Mouse (Mus musculus) heart, postnatal 0 days (tissue): ENCODE data around the gene BC028528. TPM values are rescaled to one million over a fixed set of nuclear protein-coding genes. Genes with fewer than 3 reads are reported as not detected.
"Not testable (repeated sequence)": the region's sequence is repeated elsewhere in the genome, so short reads cannot be mapped to it uniquely, and the experiment has no call there.

ENCODE experiments used
- ATAC-seq: fragments of 200-750 bp; cut with Nextera tagmentation; 2 replicates; pipeline ENCODE4 v1.8.0; 2017; ENCODE audit warnings: low read depth, moderate number of reproducible peaks, moderate library complexity; ENCODE audit not compliant: insufficient read depth
- DNase-seq: peaks from one replicate; pipeline ENCODE4 v3.0.0-alpha.2; 2016; ENCODE audit warnings: low spot score
- H3K27ac ChIP-seq: fragments of 300-500 bp; sonication (generic); 2 replicates; pipeline ENCODE4 v1.5.1; 2014; ENCODE audit warnings: low read depth, mild to moderate bottlenecking
- H3K27me3 ChIP-seq: fragments of 300-500 bp; sonication (generic); 2 replicates; pipeline ENCODE4 v1.6.1; 2014; ENCODE audit warnings: low read length, mixed read lengths; ENCODE audit not compliant: control insufficient read depth, insufficient read depth
- H3K36me3 ChIP-seq: fragments of 300-500 bp; sonication (generic); replicated peaks from 2 replicates; pipeline ENCODE4 v1.6.1; 2014; ENCODE audit warnings: low read length, mixed read lengths; ENCODE audit not compliant: control insufficient read depth, insufficient read depth
- H3K4me1 ChIP-seq: fragments of 300-500 bp; sonication (generic); 2 replicates; pipeline ENCODE4 v1.6.1; 2014; ENCODE audit warnings: antibody characterized with exemption; ENCODE audit not compliant: control insufficient read depth, insufficient read depth
- H3K4me2 ChIP-seq: fragments of 300-500 bp; sonication (generic); 2 replicates; pipeline ENCODE4 v1.6.1; 2014; ENCODE audit warnings: low read depth, mild to moderate bottlenecking, low read length, moderate library complexity
- H3K4me3 ChIP-seq: fragments of 300-500 bp; sonication (generic); 2 replicates; pipeline ENCODE4 v1.5.1; 2014; ENCODE audit warnings: low read depth, low read length
- H3K9ac ChIP-seq: fragments of 300-500 bp; sonication (generic); replicated peaks from 2 replicates; pipeline ENCODE4 v1.6.1; 2014; ENCODE audit warnings: low read depth, low read length, mixed read lengths
- H3K9me3 ChIP-seq: fragments of 300-500 bp; sonication (generic); replicated peaks from 2 replicates; pipeline ENCODE4 v1.6.1; 2016; ENCODE audit warnings: low read length; ENCODE audit not compliant: control insufficient read depth
- CTCF ChIP-seq: IDR thresholded peaks from 2 replicates; pipeline ENCODE4 v1.5.1; 2016; ENCODE audit warnings: antibody characterized with exemption, control low read depth, low read depth
- EP300 ChIP-seq: IDR thresholded peaks from 2 replicates; pipeline ENCODE4 v1.6.1; 2016; ENCODE audit warnings: antibody characterized with exemption, low read depth
- WGBS: fragments of 180-500 bp; shearing (Covaris S2); extraction: QIAGEN DNeasy Blood & Tissue Kit; methylation state at CpG from one replicate; pipeline ENCODE4 v1.1.7; 2014; 5-methylcytosine and 5-hydroxymethylcytosine counted together
- polyA plus RNA-seq: library from polyadenylated mRNA; unstranded; fragments of >200 nt; fragmentation: Nextera tagmentation; extraction: Ambion mirVana; gene quantifications from 2 replicates; pipeline ENCODE4 v1.2.1, GENCODE M21; 2015
- total RNA-seq: library from RNA; depleted of rRNA; stranded (reverse); fragments of >200 nt; gene quantifications from 2 replicates; pipeline ENCODE4 v1.2.3, GENCODE M21; 2014; ENCODE audit warnings: low replicate concordance

BC028528 gene
- total and polyA plus RNA-seq, 2 experiments from 2014 or later: 5.3 to 38.0 TPM

- Histone ChIP-seq H3K9me3 (no peaks in the 10 kb centered on the region), H3K27me3 (no peaks in the 10 kb centered on the region), H3K27ac (peak within 1 kb of the TSS; percentile 94), H3K9ac (peak within 1 kb of the TSS; percentile 97), H3K4me3 (peak within 1 kb of the TSS; percentile 74), H3K4me2 (peak within 1 kb of the TSS; percentile 79), H3K36me3 (0 out of 2 replicates have a peak, but pooled peaks cover 7% of the 10 kb centered on the region), H3K4me1 (peaks cover 6% of the 10 kb centered on the region; the same call in 1 of the 2 replicates)
- DNase-seq (peak; percentile 99), ATAC-seq (peak; percentile 99)
- no peak for TF ChIP-seq CTCF
- peak; percentile 97 for TF ChIP-seq EP300
- under 1% methylated on average over 49 of the region's 49 CpGs for WGBS
Observed at GRCm38 (mm10) chr3:95928658-95929503, 37.1 kb upstream of the BC028528 start, which contains the start of gene Anp32e. TSS of gene Anp32e (plus strand) at chr3:95929246.

- Histone ChIP-seq H3K4me1 (peaks cover 6% of the 10 kb centered on the region; the same call in 1 of the 2 replicates), H3K9me3 (no peaks in the 10 kb centered on the region), H3K4me2 (peak overlapping the region; percentile 76), H3K9ac (peak overlapping the region; percentile 53), H3K27ac (peak overlapping the region; percentile 82), H3K27me3 (no peaks in the 10 kb centered on the region), H3K4me3 (peak overlapping the region; percentile 74), H3K36me3 (0 out of 2 replicates have a peak, but pooled peaks cover 2% of the 10 kb centered on the region)
- ATAC-seq (no peak), DNase-seq (no peak)
- 31% methylated on average over 6 of the region's 6 CpGs for WGBS
- TF ChIP-seq CTCF (no peak), EP300 (no peak)
Observed at GRCm38 (mm10) chr3:95928261-95928657, 36.5 kb upstream of the BC028528 start.

DNA sequence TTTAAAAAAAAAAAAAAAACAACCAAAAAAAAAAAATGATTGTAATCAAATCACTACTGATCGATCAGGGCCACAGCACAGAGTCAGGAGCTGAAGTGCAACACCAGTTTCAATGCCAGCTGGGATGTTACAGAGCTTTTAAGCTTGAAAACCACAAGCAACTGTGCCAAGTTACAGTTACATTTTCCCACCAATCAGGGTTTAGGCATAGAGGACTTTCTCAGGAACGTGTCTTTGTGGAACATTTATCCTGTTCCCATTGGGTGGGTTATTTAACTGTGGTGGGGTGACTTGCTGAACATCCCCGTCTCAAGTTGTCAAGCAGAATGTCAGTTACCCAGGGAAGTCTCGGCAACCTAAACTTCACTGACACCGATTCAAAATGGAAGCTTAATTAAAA, 33.3 kb upstream of the BC028528 start:
- H3K4me2 ChIP-seq: no peak overlapping the region
- H3K4me3 ChIP-seq: no peak overlapping the region
- 71% methylated on average over 5 of the region's 5 CpGs for WGBS
- no peak for DNase-seq
- no peaks in the 10 kb centered on the region; the same call in 1 of the 2 replicates for H3K4me1 ChIP-seq
- TF ChIP-seq CTCF (no peak), EP300 (no peak)
- H3K36me3 ChIP-seq: no peaks in the 10 kb centered on the region
- no peak for ATAC-seq
- H3K9ac ChIP-seq: no peak overlapping the region
- no peaks in the 10 kb centered on the region for H3K27me3 ChIP-seq
- no peak overlapping the region; the same call in 1 of the 2 replicates for H3K27ac ChIP-seq
- H3K9me3 ChIP-seq: no peaks in the 10 kb centered on the region

DNA sequence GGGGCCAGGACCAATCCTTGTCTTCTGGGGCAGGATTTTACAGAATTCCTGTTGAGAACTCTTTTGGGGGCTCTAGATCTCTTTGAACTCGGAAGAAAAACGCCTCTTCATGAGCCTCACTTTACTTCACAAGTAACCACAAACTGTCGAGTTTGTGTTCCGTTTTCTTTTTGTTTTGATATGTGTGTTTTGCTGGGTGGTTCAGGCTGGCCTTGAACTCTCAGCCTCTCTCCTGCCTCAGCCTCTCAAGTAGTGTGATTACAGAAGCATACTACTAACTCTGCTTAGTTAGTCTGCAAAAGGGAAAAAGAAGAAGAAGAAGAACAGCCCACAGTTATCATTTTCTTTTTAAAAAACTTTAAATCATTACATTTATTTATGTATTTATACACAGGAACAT, 32.4 kb upstream of the BC028528 start:
- Histone ChIP-seq H3K4me2 (no peak overlapping the region), H3K4me1 (no peaks in the 10 kb centered on the region; the same call in 1 of the 2 replicates), H3K27ac (peak overlapping the region; percentile 6; the same call in 1 of the 2 replicates), H3K9ac (no peak overlapping the region), H3K4me3 (no peak overlapping the region), H3K36me3 (no peaks in the 10 kb centered on the region), H3K27me3 (no peaks in the 10 kb centered on the region), H3K9me3 (no peaks in the 10 kb centered on the region)
- no peak for DNase-seq
- WGBS: 53% methylated on average over 4 of the region's 4 CpGs
- no peak for TF ChIP-seq CTCF
- no peak for TF ChIP-seq EP300
- ATAC-seq: no peak

GRCm38 (mm10) chr3:95923429-95923828, 31.6 kb upstream of the BC028528 start:
- not testable (repeated sequence) for H3K4me2 ChIP-seq, H3K9ac ChIP-seq, H3K4me1 ChIP-seq, H3K4me3 ChIP-seq, H3K9me3 ChIP-seq, DNase-seq, ATAC-seq, H3K27me3 ChIP-seq, H3K36me3 ChIP-seq
- WGBS: 79% methylated on average over 7 of the region's 7 CpGs
- H3K27ac ChIP-seq: peak overlapping the region; percentile 6; the same call in 1 of the 2 replicates

- H3K4me3 ChIP-seq, ATAC-seq, H3K27me3 ChIP-seq, H3K9ac ChIP-seq, H3K27ac ChIP-seq, H3K9me3 ChIP-seq, DNase-seq, H3K36me3 ChIP-seq, H3K4me2 ChIP-seq, H3K4me1 ChIP-seq: not testable (repeated sequence)
- 41% methylated on average over 2 of the region's 2 CpGs for WGBS
Observed at GRCm38 (mm10) chr3:95920532-95920931, 28.7 kb upstream of the BC028528 start.
